Mouse (Mus musculus) kidney, adult 2 months (tissue): Measurements from ENCODE around the gene Nlrc4. TPM values are rescaled to one million over a fixed set of nuclear protein-coding genes. Genes with fewer than 3 reads are reported as not detected.

Experiments
- DNase-seq: peaks from one replicate; pipeline ENCODE4 v3.0.0; 2021
- H3K27ac ChIP-seq: fragments of 200-500 bp; 2 replicates; pipeline ENCODE4 v1.5.1; 2012; ENCODE audit warnings: low read depth, low read length, control low read depth, inconsistent platforms; ENCODE audit not compliant: insufficient read depth
- H3K27me3 ChIP-seq: fragments of 200-500 bp; replicated peaks from 2 replicates; pipeline ENCODE4 v1.6.1; 2012; ENCODE audit warnings: mild to moderate bottlenecking, moderate library complexity, low read length, inconsistent platforms; ENCODE audit not compliant: control insufficient read depth, insufficient read depth
- H3K36me3 ChIP-seq: fragments of 200-500 bp; 2 replicates; pipeline ENCODE4 v1.6.1; 2012; ENCODE audit warnings: mild to moderate bottlenecking, moderate library complexity, low read length, inconsistent platforms; ENCODE audit not compliant: control insufficient read depth, insufficient read depth
- H3K4me1 ChIP-seq: fragments of 200-500 bp; 2 replicates; pipeline ENCODE4 v1.6.1; 2011; ENCODE audit warnings: low read length; ENCODE audit not compliant: control insufficient read depth, insufficient read depth
- H3K4me3 ChIP-seq: fragments of 200-500 bp; 2 replicates; pipeline ENCODE4 v1.5.1; 2011; ENCODE audit warnings: mild to moderate bottlenecking, low read depth, low read length, control low read depth; ENCODE audit not compliant: insufficient read depth
- CTCF ChIP-seq: fragments of 200-500 bp; conservative IDR thresholded peaks from 2 replicates; pipeline ENCODE4 v1.5.1; 2011; ENCODE audit warnings: low read depth, mild to moderate bottlenecking, control low read depth, low read length, moderate library complexity, mixed read lengths; ENCODE audit not compliant: insufficient read depth, insufficient read length
- POLR2A ChIP-seq: fragments of 200-500 bp; IDR thresholded peaks from one replicate; pipeline ENCODE4 v1.6.1; 2011; ENCODE audit warnings: low read depth, low read length, control low read depth
- WGBS: fragments of 180-500 bp; shearing (Covaris S2); methylation state at CpG from one replicate; pipeline ENCODE4 v1.1.7; 2018; 5-methylcytosine and 5-hydroxymethylcytosine counted together
- polyA plus RNA-seq: library from polyadenylated mRNA; depleted of rRNA; stranded (reverse); fragments of >200 nt; gene quantifications from 2 replicates; pipeline ENCODE4 v1.2.3, GENCODE M21; 2012

The Nlrc4 gene
- polyA plus RNA-seq, 1 experiment: 0.28 TPM

DNA sequence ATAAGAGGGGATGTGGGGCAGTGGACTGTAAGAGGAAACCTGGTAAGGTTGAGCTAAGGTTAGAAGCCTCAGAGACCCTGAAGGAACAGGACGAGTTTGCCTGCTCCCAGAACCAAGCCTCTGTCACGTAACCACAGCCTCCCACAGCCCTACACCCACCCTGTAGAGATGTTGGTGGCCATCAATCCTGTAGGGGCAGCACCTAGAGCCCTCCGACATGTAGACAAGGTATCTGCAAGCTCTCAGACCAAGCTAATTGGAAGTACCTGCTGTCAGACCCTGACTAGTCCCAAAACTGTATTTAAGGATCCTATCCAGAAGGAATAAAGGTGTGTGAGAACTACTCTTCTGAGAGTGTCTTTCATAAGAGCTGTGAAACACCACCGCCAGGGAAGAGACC lies 3.5 kb downstream of the Nlrc4 start:
- no peaks in the 10 kb centered on the region for H3K4me1 ChIP-seq
- TF ChIP-seq POLR2A (no peak), CTCF (no peak)
- no peaks in the 10 kb centered on the region for H3K27me3 ChIP-seq
- WGBS: 93% methylated on average over 4 of the region's 4 CpGs
- H3K36me3 ChIP-seq: no peaks in the 10 kb centered on the region
- no peak overlapping the region for H3K4me3 ChIP-seq
- DNase-seq: no peak
- H3K27ac ChIP-seq: no peak overlapping the region

GRCm38 (mm10) chr17:74454660-74455059 lies 4.3 kb downstream of the Nlrc4 start:
- WGBS: 98% methylated on average over 1 of the region's 1 CpGs

GRCm38 (mm10) chr17:74453928-74454327 lies 5.0 kb downstream of the Nlrc4 start:
- TF ChIP-seq CTCF (no peak), POLR2A (no peak)
- DNase-seq: no peak
- Histone ChIP-seq H3K27ac (no peak overlapping the region), H3K27me3 (no peaks in the 10 kb centered on the region), H3K4me1 (no peaks in the 10 kb centered on the region), H3K4me3 (no peak overlapping the region), H3K36me3 (no peaks in the 10 kb centered on the region)
- 68% methylated on average over 3 of the region's 3 CpGs for WGBS

More at GRCm38 (mm10) chr17:74454660-74455059, 4.3 kb downstream of the Nlrc4 start:
- Histone ChIP-seq H3K4me1 (no peaks in the 10 kb centered on the region), H3K27me3 (no peaks in the 10 kb centered on the region), H3K27ac (no peak overlapping the region), H3K4me3 (no peak overlapping the region), H3K36me3 (no peaks in the 10 kb centered on the region)
- TF ChIP-seq CTCF (no peak), POLR2A (no peak)
- no peak for DNase-seq

DNA sequence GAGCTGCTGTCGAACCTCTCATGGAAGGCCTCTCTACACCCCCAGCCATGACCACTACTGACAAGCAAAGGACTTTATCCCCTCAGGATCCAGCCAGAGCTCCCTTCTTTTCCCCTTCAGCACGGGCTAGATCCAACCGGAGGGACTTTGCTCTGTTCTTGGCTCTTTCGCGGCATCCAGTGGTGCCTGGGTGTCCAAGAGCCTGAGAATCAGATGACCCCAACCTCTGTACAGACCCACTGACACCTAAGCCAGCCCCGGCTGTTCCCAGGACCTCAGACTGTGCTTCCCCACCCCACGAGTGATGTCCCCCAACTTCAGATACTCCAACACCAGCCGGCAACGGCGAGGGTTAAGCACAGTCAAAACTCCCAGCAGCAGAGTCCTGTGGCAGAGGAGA lies 9.2 kb downstream of the Nlrc4 start:
- 83% methylated on average over 10 of the region's 10 CpGs for WGBS
- Histone ChIP-seq H3K36me3 (no peaks in the 10 kb centered on the region), H3K4me1 (no peaks in the 10 kb centered on the region), H3K27ac (no peak overlapping the region), H3K4me3 (no peak overlapping the region), H3K27me3 (no peaks in the 10 kb centered on the region)
- no peak for DNase-seq
- TF ChIP-seq POLR2A (no peak), CTCF (no peak)

DNA sequence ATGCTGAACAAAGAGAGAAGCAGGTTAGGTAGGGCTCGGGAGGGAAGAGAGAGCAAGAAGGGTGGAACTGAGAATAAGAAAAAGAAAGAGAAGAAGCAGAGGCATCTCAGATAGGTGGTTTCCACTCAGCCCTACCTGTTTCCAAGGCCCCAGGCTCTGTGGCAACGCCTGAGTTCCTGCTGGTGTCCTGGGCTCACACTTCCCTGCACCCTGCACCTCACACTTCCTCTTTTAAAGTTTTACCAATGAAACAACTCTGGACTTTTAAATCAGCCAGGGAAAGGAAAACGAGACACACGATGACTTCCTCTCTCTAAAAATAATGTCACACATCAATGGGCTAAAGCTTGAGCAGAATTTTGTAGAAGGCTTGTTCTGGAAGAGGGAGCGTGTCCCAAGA lies 18.5 kb downstream of the Nlrc4 start:
- Histone ChIP-seq H3K27ac (no peak overlapping the region), H3K27me3 (no peaks in the 10 kb centered on the region), H3K4me1 (no peaks in the 10 kb centered on the region), H3K36me3 (no peaks in the 10 kb centered on the region), H3K4me3 (no peak overlapping the region)
- TF ChIP-seq CTCF (no peak), POLR2A (no peak)
- DNase-seq: no peak
- WGBS: 35% methylated on average over 5 of the region's 5 CpGs

DNA sequence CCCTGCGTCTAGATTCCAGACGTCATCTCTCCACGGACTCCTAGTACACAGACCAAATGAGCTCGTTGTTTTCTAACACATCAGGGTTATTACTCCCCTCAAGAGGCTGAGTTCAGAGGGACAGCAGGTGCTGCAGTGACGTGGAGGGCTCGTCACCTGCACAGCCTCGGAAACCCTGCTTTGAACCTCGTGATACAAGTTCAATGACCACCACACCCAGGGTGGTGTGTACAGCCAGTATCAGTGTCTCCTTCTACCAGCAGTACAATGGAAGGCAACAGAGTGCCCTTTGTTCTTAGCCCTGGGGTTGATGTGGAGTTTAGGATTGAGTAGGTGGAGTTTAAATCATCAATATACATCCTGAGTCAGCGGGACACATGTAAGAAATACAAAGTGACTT lies 21.2 kb downstream of the Nlrc4 start:
- TF ChIP-seq CTCF (no peak), POLR2A (no peak)
- H3K27ac ChIP-seq: no peak overlapping the region
- no peaks in the 10 kb centered on the region for H3K36me3 ChIP-seq
- H3K27me3 ChIP-seq: no peaks in the 10 kb centered on the region
- H3K4me3 ChIP-seq: no peak overlapping the region
- no peaks in the 10 kb centered on the region for H3K4me1 ChIP-seq
- DNase-seq: no peak
- 81% methylated on average over 9 of the region's 9 CpGs for WGBS

DNA sequence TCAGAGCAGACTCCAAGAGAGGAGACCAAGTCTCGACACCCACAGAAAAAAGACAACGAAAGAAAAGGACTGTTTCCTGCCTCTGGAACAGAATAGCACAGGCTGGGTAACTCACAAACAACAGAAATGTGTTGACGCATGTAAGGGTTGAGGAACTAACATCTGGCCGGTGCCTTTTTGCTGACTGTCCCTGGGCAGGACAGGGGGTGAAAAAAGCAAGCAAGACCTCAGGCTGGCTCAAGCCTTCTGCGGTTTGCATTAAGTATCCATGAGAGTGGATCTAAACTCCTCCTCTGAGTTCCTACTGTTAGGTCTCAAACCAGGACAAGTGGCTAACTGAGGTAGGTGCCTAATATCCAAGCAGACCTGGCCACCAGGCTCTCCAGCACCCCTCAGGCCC lies 26.3 kb downstream of the Nlrc4 start:
- H3K27ac ChIP-seq: no peak overlapping the region
- WGBS: 91% methylated on average over 5 of the region's 5 CpGs
- no peaks in the 10 kb centered on the region for H3K36me3 ChIP-seq
- TF ChIP-seq CTCF (no peak), POLR2A (no peak)
- DNase-seq: no peak
- H3K4me1 ChIP-seq: no peaks in the 10 kb centered on the region
- H3K27me3 ChIP-seq: no peaks in the 10 kb centered on the region
- H3K4me3 ChIP-seq: no peak overlapping the region

DNA sequence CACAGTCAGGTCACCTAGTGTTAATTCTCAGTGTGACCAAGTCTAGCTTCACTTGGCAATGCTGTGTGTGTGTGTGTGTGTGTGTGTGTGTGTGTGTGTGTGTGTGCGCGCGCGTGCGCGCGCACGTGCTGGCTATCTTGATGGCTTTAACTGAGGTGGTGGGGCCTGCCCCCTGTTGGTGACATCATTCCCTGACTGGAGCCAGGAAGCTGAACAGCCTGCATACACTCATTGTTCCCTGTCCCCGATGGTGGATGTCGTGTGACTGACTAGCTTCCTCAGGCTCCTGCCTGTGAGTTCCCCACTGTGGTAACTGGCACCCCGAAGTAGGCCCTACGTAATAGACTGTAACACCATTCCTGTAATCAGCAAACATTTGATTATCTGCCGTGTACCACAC lies 27.5 kb downstream of the Nlrc4 start:
- H3K4me1 ChIP-seq: no peaks in the 10 kb centered on the region
- TF ChIP-seq CTCF (no peak), POLR2A (no peak)
- H3K4me3 ChIP-seq: no peak overlapping the region
- DNase-seq: peak; percentile 7
- WGBS: 76% methylated on average over 13 of the region's 13 CpGs
- no peaks in the 10 kb centered on the region for H3K27me3 ChIP-seq
- H3K36me3 ChIP-seq: peaks cover 1% of the 10 kb centered on the region; the same call in 1 of the 2 replicates
- H3K27ac ChIP-seq: no peak overlapping the region
